Mouse (Mus musculus) heart, embryonic 11.5 days (tissue): Measurements from ENCODE around the gene Irf8. TPM values are rescaled to one million over a fixed set of nuclear protein-coding genes. Genes with fewer than 3 reads are reported as not detected.

ENCODE experiments used
- ATAC-seq: fragments of 200-750 bp; cut with Nextera tagmentation; replicated peaks from 2 replicates; pipeline ENCODE4 v1.8.0; 2017; ENCODE audit warnings: moderate library complexity; ENCODE audit not compliant: insufficient number of reproducible peaks, low FRiP score, low TSS enrichment
- H3K27ac ChIP-seq: fragments of 300-500 bp; sonication (generic); 2 replicates; pipeline ENCODE4 v1.5.1; 2014; ENCODE audit warnings: mild to moderate bottlenecking, low read depth, low read length
- H3K27me3 ChIP-seq: fragments of 300-500 bp; sonication (generic); 2 replicates; pipeline ENCODE4 v1.6.1; 2014; ENCODE audit warnings: mild to moderate bottlenecking, low read length, mixed read lengths; ENCODE audit not compliant: control insufficient read depth, insufficient read depth
- H3K36me3 ChIP-seq: fragments of 300-500 bp; sonication (generic); 2 replicates; pipeline ENCODE4 v1.6.1; 2014; ENCODE audit warnings: mild to moderate bottlenecking, low read length, moderate library complexity, mixed read lengths; ENCODE audit not compliant: control insufficient read depth, insufficient read depth
- H3K4me1 ChIP-seq: fragments of 300-500 bp; sonication (generic); 2 replicates; pipeline ENCODE4 v1.6.1; 2014; ENCODE audit warnings: low read length; ENCODE audit not compliant: control insufficient read depth, insufficient read depth
- H3K4me2 ChIP-seq: fragments of 300-500 bp; sonication (generic); 2 replicates; pipeline ENCODE4 v1.6.1; 2014; ENCODE audit warnings: mild to moderate bottlenecking, moderate library complexity
- H3K4me3 ChIP-seq: fragments of 300-500 bp; sonication (generic); 2 replicates; pipeline ENCODE4 v1.5.1; 2014; ENCODE audit warnings: low read depth, low read length
- H3K9ac ChIP-seq: fragments of 300-500 bp; sonication (generic); 2 replicates; pipeline ENCODE4 v1.6.1; 2014; ENCODE audit warnings: mild to moderate bottlenecking, low read depth, low read length, moderate library complexity
- H3K9me3 ChIP-seq: fragments of 300-500 bp; sonication (generic); replicated peaks from 2 replicates; pipeline ENCODE4 v1.6.1; 2016; ENCODE audit warnings: low read length; ENCODE audit not compliant: control insufficient read depth
- WGBS: fragments of 180-500 bp; shearing (Covaris S2); extraction: QIAGEN DNeasy Blood & Tissue Kit; methylation state at CpG from one replicate; pipeline ENCODE4 v1.1.7; 2014; ENCODE audit not compliant: insufficient replicate concordance; 5-methylcytosine and 5-hydroxymethylcytosine counted together
- polyA plus RNA-seq: library from polyadenylated mRNA; unstranded; fragments of >200 nt; fragmentation: Nextera tagmentation; extraction: Ambion mirVana; gene quantifications from 2 replicates; pipeline ENCODE4 v1.2.1, GENCODE M21; 2014

Gene Irf8
- polyA plus RNA-seq, 1 experiment from 2014 or later, result 3.2 TPM

- no peak overlapping the region for H3K27ac ChIP-seq
- H3K9ac ChIP-seq, result no peak overlapping the region
Observed at GRCm38 (mm10) chr8:120697979-120698272, 38.2 kb upstream of the Irf8 start.

GRCm38 (mm10) chr8:120698426-120698825 is 37.7 kb upstream of the Irf8 start:
- Histone ChIP-seq H3K27me3 (no peaks in the 10 kb centered on the region), H3K27ac (no peak overlapping the region), H3K4me1 (peaks cover 14% of the 10 kb centered on the region), H3K36me3 (no peaks in the 10 kb centered on the region), H3K4me2 (no peak overlapping the region), H3K9me3 (no peaks in the 10 kb centered on the region), H3K4me3 (no peak overlapping the region), H3K9ac (no peak overlapping the region)
- 74% methylated on average over 7 of the region's 7 CpGs for WGBS
- ATAC-seq, result no peak

More at GRCm38 (mm10) chr8:120697979-120698272, 38.2 kb upstream of the Irf8 start:
- Histone ChIP-seq H3K4me3 (no peak overlapping the region), H3K36me3 (no peaks in the 10 kb centered on the region), H3K4me2 (no peak overlapping the region), H3K4me1 (peaks cover 14% of the 10 kb centered on the region), H3K27me3 (no peaks in the 10 kb centered on the region), H3K9me3 (no peaks in the 10 kb centered on the region)
- ATAC-seq, result no peak

- no peak overlapping the region for H3K4me2 ChIP-seq
- no peaks in the 10 kb centered on the region for H3K9me3 ChIP-seq
- no peak overlapping the region for H3K4me3 ChIP-seq
- ATAC-seq, result no peak
- H3K9ac ChIP-seq, result no peak overlapping the region
- 71% methylated on average over 6 of the region's 6 CpGs for WGBS
- peaks cover 14% of the 10 kb centered on the region for H3K4me1 ChIP-seq
- H3K36me3 ChIP-seq, result no peaks in the 10 kb centered on the region
- no peaks in the 10 kb centered on the region for H3K27me3 ChIP-seq
- H3K27ac ChIP-seq, result no peak overlapping the region
Observed at GRCm38 (mm10) chr8:120699079-120699478, 37.1 kb upstream of the Irf8 start.

- Histone ChIP-seq H3K9ac (no peak overlapping the region), H3K4me3 (no peak overlapping the region), H3K36me3 (no peaks in the 10 kb centered on the region), H3K27me3 (no peaks in the 10 kb centered on the region), H3K27ac (no peak overlapping the region), H3K9me3 (no peaks in the 10 kb centered on the region), H3K4me2 (no peak overlapping the region), H3K4me1 (peaks cover 14% of the 10 kb centered on the region)
- WGBS, result 49% methylated on average over 2 of the region's 2 CpGs
- no peak for ATAC-seq
Observed at GRCm38 (mm10) chr8:120699565-120699964, 36.6 kb upstream of the Irf8 start.

- Histone ChIP-seq H3K9me3 (no peaks in the 10 kb centered on the region), H3K9ac (no peak overlapping the region), H3K27ac (no peak overlapping the region), H3K27me3 (no peaks in the 10 kb centered on the region), H3K36me3 (no peaks in the 10 kb centered on the region), H3K4me2 (no peak overlapping the region), H3K4me3 (no peak overlapping the region), H3K4me1 (peaks cover 14% of the 10 kb centered on the region)
- WGBS, result 76% methylated on average over 4 of the region's 4 CpGs
- ATAC-seq, result no peak
Observed at GRCm38 (mm10) chr8:120700053-120700452, 36.1 kb upstream of the Irf8 start.

- Histone ChIP-seq H3K27me3 (no peaks in the 10 kb centered on the region), H3K9me3 (no peaks in the 10 kb centered on the region), H3K36me3 (no peaks in the 10 kb centered on the region), H3K4me2 (no peak overlapping the region), H3K4me3 (no peak overlapping the region), H3K27ac (no peak overlapping the region), H3K9ac (no peak overlapping the region), H3K4me1 (peaks cover 5% of the 10 kb centered on the region; the same call in 1 of the 2 replicates)
- ATAC-seq, result no peak
- 48% methylated on average over 19 of the region's 19 CpGs for WGBS
Observed at GRCm38 (mm10) chr8:120701758-120702465, 34.2 kb upstream of the Irf8 start.

- WGBS, result 73% methylated on average over 9 of the region's 9 CpGs
- no peak overlapping the region for H3K4me2 ChIP-seq
Observed at GRCm38 (mm10) chr8:120704203-120704602, 32.0 kb upstream of the Irf8 start.

GRCm38 (mm10) chr8:120705163-120705562 is 31.0 kb upstream of the Irf8 start:
- Histone ChIP-seq H3K27me3 (no peaks in the 10 kb centered on the region), H3K9ac (no peak overlapping the region; the same call in 1 of the 2 replicates), H3K9me3 (no peaks in the 10 kb centered on the region), H3K27ac (no peak overlapping the region), H3K36me3 (no peaks in the 10 kb centered on the region), H3K4me1 (no peaks in the 10 kb centered on the region), H3K4me3 (no peak overlapping the region), H3K4me2 (no peak overlapping the region)
- no peak for ATAC-seq
- WGBS, result 81% methylated on average over 15 of the region's 15 CpGs

More at GRCm38 (mm10) chr8:120704203-120704602, 32.0 kb upstream of the Irf8 start:
- Histone ChIP-seq H3K9ac (no peak overlapping the region), H3K36me3 (no peaks in the 10 kb centered on the region), H3K9me3 (no peaks in the 10 kb centered on the region), H3K4me1 (no peaks in the 10 kb centered on the region), H3K27me3 (no peaks in the 10 kb centered on the region), H3K4me3 (no peak overlapping the region), H3K27ac (no peak overlapping the region)
- ATAC-seq, result no peak

GRCm38 (mm10) chr8:120706193-120706592 is 30.0 kb upstream of the Irf8 start:
- 85% methylated on average over 3 of the region's 3 CpGs for WGBS
- H3K9ac ChIP-seq, result no peak overlapping the region
- H3K4me1 ChIP-seq, result no peaks in the 10 kb centered on the region
- ATAC-seq, result no peak
- no peak overlapping the region for H3K4me3 ChIP-seq
- no peak overlapping the region for H3K27ac ChIP-seq
- H3K4me2 ChIP-seq, result no peak overlapping the region
- no peaks in the 10 kb centered on the region for H3K27me3 ChIP-seq
- H3K9me3 ChIP-seq, result no peaks in the 10 kb centered on the region
- H3K36me3 ChIP-seq, result no peaks in the 10 kb centered on the region
